In the genomic region with DNA sequence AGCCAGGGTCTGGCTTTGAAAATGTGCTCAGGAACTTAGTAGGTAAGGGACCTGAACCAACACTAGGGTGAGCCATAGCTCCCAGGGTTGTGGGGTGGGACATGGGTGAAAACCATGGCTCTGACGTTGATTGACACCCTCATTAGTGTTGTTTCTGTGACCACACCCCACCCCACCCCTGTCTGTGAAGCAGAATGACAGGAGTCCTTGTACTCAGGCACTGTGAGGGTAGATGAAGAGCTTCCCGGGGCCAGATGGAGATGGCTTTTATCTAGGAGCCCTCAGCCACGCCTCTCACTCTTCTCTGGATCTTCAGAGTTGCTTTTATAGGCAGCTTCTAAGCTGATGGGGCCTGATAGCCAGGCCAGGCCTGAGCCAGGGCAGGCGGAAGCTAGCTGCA, we compare ENCODE assay signal across 9 mouse cellular contexts.
DNase-seq lines count a peak whose midpoint lies in the region; ATAC-seq and TF ChIP-seq lines count a peak whose summit lies in the region.
"Had no signal": no experiment of that assay in that cellular context is flagged by ENCODE, and none has a peak within 500 bp of the region (broad histone marks: within the 10 kb centered on the region; RNA-seq: fewer than 3 reads in every experiment).

No protein-coding gene starts in this region.

- TF ChIP-seq EP300 in lung, postnatal 0 days (IDR thresholded peaks at IDR 0.05), result no peak

- peaks cover 27% of the 10 kb centered on the region for H3K4me1 ChIP-seq in lung, postnatal 0 days (ENCODE audit: insufficient read depth, low read depth, low read length)
- H3K4me1 ChIP-seq in hindbrain, embryonic 13.5 days (replicated peaks), result peaks cover 83% of the 10 kb centered on the region
- H3K4me1 ChIP-seq in midbrain, embryonic 15.5 days, result peaks cover 60% of the 10 kb centered on the region

- no peak overlapping the region for H3K4me3 ChIP-seq in lung, postnatal 0 days (ENCODE audit: low read depth, low read length)
- H3K4me3 ChIP-seq in hindbrain, embryonic 13.5 days, result no peak overlapping the region
- no peak overlapping the region for H3K4me3 ChIP-seq in midbrain, embryonic 15.5 days

- 51% methylated on average over 4 of the region's 4 CpGs for WGBS in lung, postnatal 0 days
- 33% methylated on average over 4 of the region's 4 CpGs for WGBS in hindbrain, embryonic 13.5 days
- 34% methylated on average over 4 of the region's 4 CpGs for WGBS in midbrain, embryonic 15.5 days

- H3K27ac ChIP-seq in lung, postnatal 0 days (ENCODE audit: low read length), result no peak overlapping the region
- peak overlapping the region; percentile 71 for H3K27ac ChIP-seq in hindbrain, embryonic 13.5 days
- H3K27ac ChIP-seq in midbrain, embryonic 15.5 days, result 0 out of 2 replicates have a peak overlapping the region, but pooled peaks have one; percentile 0
- H3K27ac ChIP-seq: macrophage had no signal

- ATAC-seq in CD4-positive, CD25-positive, alpha-beta regulatory T cell, adult 4 months, result no peak
- no peak for ATAC-seq in lung, postnatal 0 days
- no peak for ATAC-seq in hindbrain, embryonic 13.5 days (ENCODE audit: low FRiP score)
- ATAC-seq in midbrain, embryonic 15.5 days (replicated peaks), result no peak

- no peaks in the 10 kb centered on the region for H3K36me3 ChIP-seq in lung, postnatal 0 days (ENCODE audit: insufficient read depth, low read length)
- H3K36me3 ChIP-seq in hindbrain, embryonic 13.5 days, result no peaks in the 10 kb centered on the region
- H3K36me3 ChIP-seq in midbrain, embryonic 15.5 days (replicated peaks), result no peaks in the 10 kb centered on the region

- no peaks in the 10 kb centered on the region for H3K9me3 ChIP-seq in lung, postnatal 0 days (ENCODE audit: low read length)
- no peaks in the 10 kb centered on the region for H3K9me3 ChIP-seq in hindbrain, embryonic 13.5 days
- no peaks in the 10 kb centered on the region for H3K9me3 ChIP-seq in midbrain, embryonic 15.5 days

- no peak overlapping the region for H3K4me2 ChIP-seq in lung, postnatal 0 days (replicated peaks; ENCODE audit: low read depth, low read length)
- H3K4me2 ChIP-seq in hindbrain, embryonic 13.5 days, result no peak overlapping the region
- H3K4me2 ChIP-seq in midbrain, embryonic 15.5 days, result no peak overlapping the region

- TF ChIP-seq CTCF in lung, postnatal 0 days (IDR thresholded peaks at IDR 0.05), result peak; percentile 33

- H3K27me3 ChIP-seq in lung, postnatal 0 days (replicated peaks; ENCODE audit: insufficient read depth, low read length), result no peaks in the 10 kb centered on the region
- H3K27me3 ChIP-seq in hindbrain, embryonic 13.5 days, result no peaks in the 10 kb centered on the region
- no peaks in the 10 kb centered on the region for H3K27me3 ChIP-seq in midbrain, embryonic 15.5 days (replicated peaks)

- DNase-seq in CD4-positive, CD25-positive, alpha-beta regulatory T cell, adult 2 months (ENCODE audit: low read depth, low spot score), result peak; percentile 43
- DNase-seq in lung, postnatal 0 days (ENCODE audit: low spot score), result peak; percentile 49
- no peak for DNase-seq in lung, adult 18-20 months
- DNase-seq in ovary, adult 18-20 months (ENCODE audit: low spot score), result no peak
- no peak for DNase-seq in cerebellum, adult 9-10 months

- no peak overlapping the region for H3K9ac ChIP-seq in lung, postnatal 0 days (replicated peaks; ENCODE audit: low read depth)
- H3K9ac ChIP-seq in hindbrain, embryonic 13.5 days, result no peak overlapping the region
- no peak overlapping the region for H3K9ac ChIP-seq in midbrain, embryonic 15.5 days

Comparison
In these comparisons a context has a peak if more than half of its experiments do, and no peak if none do; other contexts are left out.
1. DNase-seq: peak in CD4-positive, CD25-positive, alpha-beta regulatory T cell, adult 2 months (single experiment) and lung, postnatal 0 days (single experiment); none in lung, adult 18-20 months (0 of 2), ovary, adult 18-20 months (single experiment) and cerebellum, adult 9-10 months (single experiment).